Mouse (Mus musculus) heart, adult 2 months (tissue): Measurements from ENCODE around the gene Fat4.

Experiments
- CTCF ChIP-seq: fragments of 200-600 bp; IDR thresholded peaks from 2 replicates; pipeline ENCODE4 v1.8.1; 2022; ENCODE audit warnings: antibody characterized with exemption, mild to moderate bottlenecking, moderate library complexity
- EP300 ChIP-seq: fragments of 200-500 bp; IDR thresholded peaks from 2 replicates; pipeline ENCODE4 v1.6.1; 2011; ENCODE audit warnings: low read depth, low read length, control low read depth; ENCODE audit not compliant: insufficient read depth

GRCm38 (mm10) chr3:38907676-38908425 lies 21.1 kb downstream of the Fat4 start:
- TF ChIP-seq EP300 (no peak), CTCF (no peak)
